Mouse (Mus musculus) adrenal gland, postnatal 14 days (tissue): Measurements from ENCODE around the gene Gm9508. TPM values are rescaled to one million over a fixed set of nuclear protein-coding genes. Genes with fewer than 3 reads are reported as not detected.
A peak's percentile ranks its signal among the peaks of the same experiment; 100 is the strongest.
"Not testable (repeated sequence)": the region's sequence is repeated elsewhere in the genome, so short reads cannot be mapped to it uniquely, and the experiment has no call there.

Source experiments
- DNase-seq: peaks from one replicate; pipeline ENCODE4 v3.0.0; 2021; ENCODE audit warnings: mixed read lengths
- long read RNA-seq, 2 experiments: library from polyadenylated mRNA; stranded (forward); transcript quantifications; one replicate each; pipeline ENCODE4 v2.0.0; 2021
- total RNA-seq: library from RNA; stranded (reverse); gene quantifications from 2 replicates; pipeline ENCODE4 v1.2.3, GENCODE M21; 2021

Gene Gm9508
- total RNA-seq = not detected in 2 replicates
- long read RNA-seq, experiment 1 = 0 reads
- long read RNA-seq, experiment 2 = 0 reads

DNA sequence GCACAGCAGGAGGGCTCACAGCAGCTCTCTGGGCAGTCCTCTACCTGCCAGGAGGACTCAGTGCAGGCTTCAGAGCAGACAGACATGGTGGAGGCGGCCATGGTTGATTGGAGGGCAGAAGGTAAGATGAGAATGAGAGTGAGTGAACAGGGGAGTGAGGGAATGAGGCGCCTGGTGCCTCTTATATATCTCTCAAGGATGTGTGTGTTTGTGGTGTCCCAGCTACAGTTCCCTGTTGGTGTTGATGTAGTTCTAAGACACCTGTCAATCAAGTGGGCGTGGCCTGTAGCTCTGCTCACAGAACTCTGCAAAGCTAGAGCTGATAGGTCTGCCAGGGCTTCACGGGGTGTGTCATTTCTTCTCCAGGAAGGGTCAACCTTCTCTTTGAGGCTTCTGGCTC lies at the start of gene Gm9508:
Gene Gm9508 (minus strand): TSS at position 101 of the 400 bp plus-strand sequence.
- DNase-seq = no peak

DNA sequence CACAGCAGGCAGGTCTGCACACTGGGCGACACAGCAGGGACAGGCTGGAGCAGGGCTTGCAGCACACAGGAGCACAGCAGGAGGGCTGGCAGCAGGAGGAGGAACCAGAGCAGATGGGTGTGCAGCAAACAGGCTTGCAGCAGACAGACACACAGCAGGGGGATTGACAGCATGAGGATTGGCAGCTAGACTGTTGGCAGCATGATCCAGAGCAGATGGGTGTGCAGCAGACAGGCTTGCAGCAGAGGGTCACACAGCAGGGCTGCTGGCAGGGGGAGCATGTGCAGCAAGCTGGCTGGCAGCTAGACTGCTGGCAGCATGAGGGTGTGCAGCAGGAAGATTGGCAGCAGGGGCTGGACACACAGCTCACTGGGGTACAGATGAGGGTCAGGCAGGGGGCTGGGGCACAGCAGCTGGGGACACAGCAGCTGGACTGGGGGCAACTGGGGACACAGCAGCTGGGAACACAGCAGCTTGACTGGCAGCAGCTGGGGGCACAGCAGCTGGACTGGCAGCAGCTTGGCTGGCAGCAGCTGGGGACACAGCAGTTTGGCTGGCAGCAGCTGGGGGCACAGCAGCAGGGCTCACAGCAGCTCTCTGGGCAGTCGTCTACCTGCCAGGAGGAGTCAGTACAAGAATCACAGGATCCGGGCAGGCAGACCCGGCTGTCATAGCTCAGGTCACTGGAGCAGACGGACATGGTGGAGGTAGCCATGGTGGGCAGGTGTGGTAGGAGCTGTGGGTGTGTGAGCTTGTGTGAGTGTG lies 45.1 kb upstream of the Gm9508 start, which contains the start of gene Gm18596:
Gene Gm18596 (minus strand): TSS at position 715 of the 765 bp plus-strand sequence.
- DNase-seq = not testable (repeated sequence)

DNA sequence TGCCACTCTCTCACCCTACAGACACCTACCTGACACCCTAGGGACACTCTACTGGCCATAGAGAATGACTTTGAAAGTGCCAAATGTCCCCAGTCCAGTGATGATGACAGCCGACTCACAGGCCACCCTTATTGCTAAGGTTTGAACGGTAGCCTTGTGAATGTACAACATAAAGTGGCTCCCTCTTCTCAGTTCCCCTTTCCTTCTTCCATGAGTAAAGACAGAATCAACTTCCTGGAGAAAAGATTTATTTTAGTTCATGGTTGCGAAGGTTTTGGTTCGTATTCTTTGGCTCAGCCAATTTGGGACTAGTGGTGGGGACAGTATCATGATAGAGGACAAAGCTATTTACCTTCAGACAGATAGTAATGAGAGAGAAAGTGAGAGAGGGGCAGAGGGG lies 41.9 kb upstream of the Gm9508 start:
- no peak for DNase-seq

DNA sequence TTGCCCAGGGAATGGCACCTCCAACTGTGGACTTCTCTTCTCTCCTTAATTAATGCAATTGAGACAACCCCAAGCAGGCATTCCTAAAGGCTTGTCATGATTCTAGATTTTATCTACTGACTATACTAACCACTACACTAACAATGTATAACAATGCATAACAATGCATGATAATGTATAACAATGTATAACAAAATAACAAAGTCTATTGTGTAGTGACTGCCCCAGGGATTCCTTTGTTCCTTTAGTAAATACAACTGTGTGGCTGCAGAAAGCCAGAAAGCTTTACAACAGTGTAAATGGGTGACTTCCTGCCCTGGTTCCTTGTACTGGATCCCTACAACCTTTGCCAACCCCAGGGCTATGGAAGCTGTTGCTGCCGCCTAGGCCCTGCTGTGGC lies 38.9 kb upstream of the Gm9508 start:
- no peak for DNase-seq

DNA sequence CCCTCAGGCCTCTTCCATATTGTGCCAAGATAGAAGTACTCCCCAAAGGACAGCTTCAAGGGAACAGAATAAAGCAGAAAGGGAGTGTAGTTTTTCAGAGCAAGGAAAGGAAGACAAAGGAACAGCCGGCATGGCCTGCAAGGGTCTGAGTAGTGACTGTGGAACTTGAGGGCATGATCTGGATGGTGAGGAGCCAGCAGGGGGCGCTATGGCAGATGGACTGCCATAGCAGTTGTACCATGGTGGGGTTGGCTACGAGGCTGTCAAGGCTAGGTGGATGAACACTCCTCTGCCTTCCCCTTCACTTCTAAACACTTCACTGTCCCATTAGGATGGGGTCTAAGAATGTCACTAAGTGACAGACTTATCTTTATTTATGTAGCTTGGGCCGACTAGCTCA lies 32.2 kb upstream of the Gm9508 start:
- peak; percentile 37 for DNase-seq

DNA sequence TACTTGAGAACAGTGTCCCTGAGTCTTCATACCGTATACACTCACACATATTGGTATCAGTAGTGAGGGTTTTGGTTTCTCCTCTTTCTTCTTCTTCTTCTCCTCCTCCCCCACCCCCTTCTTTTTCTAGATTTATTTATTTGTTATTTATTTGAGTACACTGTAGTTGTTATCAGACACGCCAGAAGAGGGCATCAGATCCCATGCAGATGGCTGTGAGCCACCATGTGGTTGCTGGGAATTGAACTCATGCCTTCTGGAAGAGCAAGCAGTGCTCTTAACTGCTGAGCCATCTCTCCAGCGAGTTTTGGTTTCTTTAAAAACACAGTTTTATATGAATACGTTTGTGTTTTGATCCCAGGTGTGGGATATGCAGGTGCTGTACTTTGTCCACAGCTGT lies 31.2 kb upstream of the Gm9508 start:
- DNase-seq = no peak

DNA sequence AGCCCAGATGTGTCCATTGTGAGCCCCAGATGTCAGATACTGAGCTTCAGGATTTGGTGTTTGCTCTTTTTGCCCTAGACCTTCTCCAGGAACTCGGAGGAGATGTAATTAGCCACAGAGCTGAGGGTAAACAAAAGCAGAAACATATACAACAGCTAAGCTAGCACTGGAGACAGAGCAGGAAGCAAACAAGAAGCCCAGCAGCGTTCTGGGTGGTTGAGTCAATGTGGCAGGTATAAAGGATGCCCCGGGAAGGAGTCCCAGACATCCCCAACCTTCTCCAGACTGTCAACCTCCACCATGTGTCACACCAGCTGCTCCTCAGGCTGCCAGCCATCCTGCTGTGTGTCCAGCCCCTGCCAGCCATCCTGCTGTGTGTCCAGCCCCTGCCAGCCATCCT lies 29.2 kb upstream of the Gm9508 start, which contains the start of gene Gm10100:
Gene Gm10100 (plus strand): TSS at position 301 of the 400 bp plus-strand sequence.
- DNase-seq = no peak

DNA sequence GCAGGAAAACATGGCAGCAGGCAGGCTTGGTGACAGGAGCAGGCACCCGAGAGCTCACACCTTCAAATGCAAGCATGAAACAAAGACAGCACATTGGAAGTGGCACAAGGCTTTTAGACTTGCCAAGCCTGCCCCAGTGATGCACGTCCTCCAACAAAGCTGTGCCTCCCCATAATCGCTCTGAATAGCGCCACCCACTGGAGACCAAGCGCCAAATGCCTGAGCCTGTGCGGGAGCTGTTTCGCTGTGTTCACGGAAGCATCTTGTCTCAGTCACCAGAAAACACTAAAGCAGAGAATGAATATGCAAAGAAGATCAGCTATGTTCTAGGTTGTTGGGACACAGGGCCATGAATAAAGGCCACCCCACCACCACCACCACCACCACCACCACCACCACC lies 27.8 kb upstream of the Gm9508 start:
- DNase-seq = peak; percentile 14

DNA sequence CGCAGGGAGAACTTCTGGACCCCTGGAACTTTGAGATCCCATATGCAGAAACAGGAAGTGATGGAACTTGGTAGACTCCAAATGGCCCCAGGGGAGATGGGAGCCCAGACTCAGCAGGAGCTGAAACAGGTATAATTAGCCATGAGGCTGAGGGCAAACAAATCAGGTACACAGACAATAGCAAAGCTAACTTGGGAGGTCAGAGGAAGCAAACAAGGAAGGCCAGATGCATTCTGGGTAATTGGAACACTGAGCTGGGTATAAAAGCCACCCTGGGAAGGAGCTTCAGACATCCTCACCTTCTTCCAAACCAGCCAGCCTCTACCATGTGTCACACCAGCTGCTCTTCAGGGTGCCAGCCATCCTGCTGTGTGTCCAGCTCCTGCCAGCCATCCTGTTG lies 23.3 kb upstream of the Gm9508 start, which contains the start of gene Krtap12-1:
Gene Krtap12-1 (plus strand): TSS at position 301 of the 400 bp plus-strand sequence.
- not testable (repeated sequence) for DNase-seq

DNA sequence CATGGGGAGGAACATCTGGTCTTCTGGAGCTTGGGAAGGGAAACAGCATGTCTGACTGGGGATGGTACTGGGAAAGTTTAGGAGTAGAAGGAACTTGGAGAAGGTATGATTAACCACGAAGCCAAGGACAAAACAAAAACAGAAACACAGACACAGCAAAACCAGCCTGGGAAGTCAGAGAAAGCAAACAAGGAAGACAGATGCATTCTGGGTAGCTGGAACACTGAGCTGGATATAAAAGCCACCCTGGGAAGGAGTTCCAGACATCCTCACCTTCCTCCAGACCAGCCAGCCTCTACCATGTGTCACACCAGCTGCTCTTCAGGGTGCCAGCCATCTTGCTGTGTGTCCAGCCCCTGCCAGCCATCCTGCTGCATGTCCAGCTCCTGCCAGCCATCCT lies 18.5 kb upstream of the Gm9508 start, which contains the start of gene Gm10142:
Gene Gm10142 (plus strand): TSS at position 301 of the 400 bp plus-strand sequence.
- no peak for DNase-seq

DNA sequence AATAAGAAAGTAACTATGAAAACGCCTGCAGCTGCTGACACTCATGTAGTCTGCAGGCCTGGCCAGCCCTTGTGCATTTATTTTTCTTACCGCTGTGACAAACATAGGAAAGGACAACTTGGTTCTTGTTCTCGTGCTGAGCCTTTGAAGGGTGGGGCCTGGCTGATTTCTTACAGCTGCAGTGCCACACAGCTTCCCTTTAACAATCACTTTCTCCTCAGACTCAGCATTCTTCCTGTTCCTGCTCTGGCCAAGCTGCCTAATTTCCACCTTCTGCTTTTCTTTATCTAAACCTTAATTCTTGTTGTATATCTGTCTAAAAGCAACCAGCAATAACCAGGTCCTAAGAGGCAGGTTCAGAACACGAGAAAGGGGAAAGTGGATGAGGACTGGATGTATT lies 16.7 kb upstream of the Gm9508 start:
- no peak for DNase-seq

DNA sequence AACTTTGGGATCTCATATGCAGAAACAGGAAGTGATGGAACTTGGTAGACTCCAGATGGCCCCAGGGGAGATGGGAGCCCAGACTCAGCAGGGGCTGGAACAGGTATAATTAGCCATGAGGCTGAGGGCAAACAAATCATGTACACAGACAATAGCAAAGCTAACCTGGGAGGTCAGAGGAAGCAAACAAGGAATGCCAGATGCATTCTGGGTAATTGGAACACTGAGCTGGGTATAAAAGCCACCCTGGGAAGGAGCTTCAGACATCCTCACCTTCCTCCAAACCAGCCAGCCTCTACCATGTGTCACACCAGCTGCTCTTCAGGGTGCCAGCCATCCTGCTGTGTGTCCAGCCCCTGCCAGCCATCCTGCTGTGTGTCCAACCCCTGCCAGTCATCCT lies 14.1 kb upstream of the Gm9508 start, which contains the start of gene Gm10024:
Gene Gm10024 (plus strand): TSS at position 301 of the 400 bp plus-strand sequence.
- not testable (repeated sequence) for DNase-seq

DNA sequence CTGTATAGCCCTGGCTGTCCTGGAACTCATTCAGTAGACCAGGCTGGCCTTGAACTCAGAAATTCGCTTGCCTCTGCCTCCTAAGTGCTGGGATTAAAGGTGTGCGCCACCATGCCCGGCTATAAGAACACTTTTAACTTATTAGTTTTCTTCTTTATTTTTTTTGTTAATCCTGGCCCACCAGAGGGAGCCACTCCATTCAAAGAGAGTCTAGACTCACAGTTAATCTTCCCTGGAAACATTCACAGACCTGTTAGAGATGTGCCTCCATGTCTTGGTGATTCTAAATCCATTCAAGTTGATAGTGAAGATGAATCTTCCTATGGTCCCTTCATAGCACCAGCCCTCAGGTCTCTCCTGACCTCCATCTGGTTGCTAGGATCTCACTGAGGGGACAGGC lies 12.8 kb upstream of the Gm9508 start:
- DNase-seq = no peak

DNA sequence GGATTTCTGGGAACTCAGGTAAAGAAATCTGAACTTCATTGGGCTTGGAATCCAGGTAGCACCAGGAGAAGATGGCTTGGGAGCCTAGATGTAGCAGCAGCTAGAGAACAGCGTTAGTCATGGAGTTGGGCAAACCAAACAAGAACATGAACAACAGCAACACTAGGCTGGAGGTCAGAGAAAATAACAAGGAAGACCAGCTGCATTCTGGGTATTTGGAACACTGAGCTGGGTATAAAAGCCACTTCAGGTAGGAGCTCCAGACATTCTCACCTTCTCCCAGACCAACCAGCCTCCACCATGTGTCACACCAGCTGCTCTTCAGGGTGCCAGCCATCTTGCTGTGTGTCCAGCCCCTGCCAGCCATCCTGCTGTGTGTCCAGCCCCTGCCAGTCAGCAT lies 9.3 kb upstream of the Gm9508 start, which contains the start of gene Gm10272:
Gene Gm10272 (plus strand): TSS at position 301 of the 400 bp plus-strand sequence.
- DNase-seq = no peak

DNA sequence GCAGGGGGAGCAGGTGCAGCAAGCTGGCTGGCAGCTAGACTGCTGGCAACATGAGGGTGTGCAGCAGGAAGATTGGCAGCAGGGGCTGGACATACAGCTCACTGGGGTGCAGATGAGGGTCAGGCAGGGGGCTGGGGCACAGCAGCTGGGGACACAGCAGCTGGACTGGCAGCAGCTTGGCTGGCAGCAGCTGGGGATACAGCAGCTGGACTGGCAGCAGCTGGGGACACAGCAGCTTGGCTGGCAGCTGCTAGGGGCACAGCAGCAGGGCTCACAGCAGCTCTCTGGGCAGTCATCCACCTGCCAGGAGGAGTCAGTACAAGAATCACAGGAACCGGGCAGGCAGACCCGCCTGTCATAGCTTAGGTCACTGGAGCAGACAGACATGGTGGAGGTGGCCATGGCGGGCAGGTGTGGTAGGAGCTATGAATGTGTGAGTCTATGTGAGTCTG lies 6.7 kb downstream of the Gm9508 start, which contains the start of gene Gm19402:
Gene Gm19402 (minus strand): TSS at position 402 of the 452 bp plus-strand sequence.
- DNase-seq = not testable (repeated sequence)

DNA sequence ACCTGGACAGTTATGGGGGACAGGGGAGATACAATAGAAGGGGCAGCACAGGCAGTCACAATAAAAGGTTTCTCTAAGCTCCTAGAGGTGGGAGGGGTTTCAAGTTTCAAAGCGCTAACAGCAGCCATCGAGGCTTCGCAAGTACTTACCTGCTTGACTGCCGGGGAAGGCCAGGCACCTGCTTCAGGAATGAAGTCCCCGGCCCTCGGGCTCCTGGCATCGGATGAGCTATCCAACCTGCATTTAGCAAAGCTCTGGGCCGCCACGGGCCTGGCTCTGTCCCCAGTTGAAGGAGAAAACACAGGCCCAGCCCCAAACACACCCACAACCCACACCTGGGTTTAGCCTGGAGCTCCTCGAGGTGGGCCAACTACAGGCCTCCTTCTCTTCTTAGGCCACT lies 10.0 kb downstream of the Gm9508 start:
- no peak for DNase-seq

DNA sequence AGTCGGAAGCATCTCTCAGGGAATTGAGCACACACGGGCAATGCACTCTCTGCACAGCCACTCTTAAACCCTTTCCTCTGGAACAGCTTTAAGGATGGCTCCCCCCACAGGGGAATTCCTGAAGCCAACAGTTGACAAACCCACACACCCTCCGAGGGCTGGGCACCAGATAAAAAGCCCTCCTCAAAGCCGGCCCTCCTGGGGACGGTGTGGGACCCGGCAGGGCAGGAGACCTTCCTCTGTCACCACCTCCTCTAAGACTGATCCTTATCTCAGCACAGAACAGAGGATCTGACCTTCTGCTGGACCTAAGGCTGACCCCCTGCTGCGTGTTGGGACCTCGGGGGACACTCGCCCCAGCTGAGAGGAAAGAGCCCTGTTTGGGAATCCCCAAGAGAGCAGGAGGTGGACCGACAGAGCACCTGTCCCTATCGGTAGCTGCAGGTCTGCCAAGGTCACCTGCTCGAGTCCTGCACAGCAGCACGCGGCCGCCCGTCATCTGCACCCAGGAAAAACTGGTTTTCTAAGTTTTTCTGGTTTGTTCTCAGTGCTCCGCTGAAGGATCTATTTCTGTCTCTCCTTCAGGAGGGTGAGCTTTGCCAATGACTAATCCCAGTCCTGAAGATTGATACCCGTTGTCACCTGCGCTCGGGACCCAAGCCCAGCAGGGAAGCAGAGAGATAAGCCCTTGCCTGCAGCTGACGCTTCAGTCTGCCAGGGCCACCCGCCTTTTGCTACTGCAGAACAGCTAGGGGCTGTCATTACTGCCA lies 11.0 kb downstream of the Gm9508 start, which contains the start of gene Tspear:
Gene Tspear (plus strand): TSS at position 675 of the 770 bp plus-strand sequence.
- no peak for DNase-seq

DNA sequence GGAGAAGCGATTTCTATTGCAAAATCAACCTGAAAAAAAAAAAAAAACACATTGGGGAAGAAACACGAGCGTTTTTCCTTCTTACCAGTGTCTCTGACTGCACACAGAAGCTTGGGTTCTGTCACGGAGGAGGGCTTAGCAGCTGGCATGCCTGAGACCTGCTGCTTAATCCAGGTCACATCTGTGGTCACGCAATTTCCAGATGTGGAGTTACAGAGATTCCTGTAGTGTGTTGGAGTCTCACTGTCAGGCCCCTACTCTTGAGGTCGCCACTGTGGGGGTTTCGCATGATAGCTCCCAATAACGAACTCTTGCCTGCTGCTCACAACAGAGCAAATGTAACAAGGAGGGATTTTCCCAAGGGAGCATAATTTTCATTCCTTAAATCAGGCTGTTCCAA lies 12.9 kb downstream of the Gm9508 start:
- DNase-seq = no peak

DNA sequence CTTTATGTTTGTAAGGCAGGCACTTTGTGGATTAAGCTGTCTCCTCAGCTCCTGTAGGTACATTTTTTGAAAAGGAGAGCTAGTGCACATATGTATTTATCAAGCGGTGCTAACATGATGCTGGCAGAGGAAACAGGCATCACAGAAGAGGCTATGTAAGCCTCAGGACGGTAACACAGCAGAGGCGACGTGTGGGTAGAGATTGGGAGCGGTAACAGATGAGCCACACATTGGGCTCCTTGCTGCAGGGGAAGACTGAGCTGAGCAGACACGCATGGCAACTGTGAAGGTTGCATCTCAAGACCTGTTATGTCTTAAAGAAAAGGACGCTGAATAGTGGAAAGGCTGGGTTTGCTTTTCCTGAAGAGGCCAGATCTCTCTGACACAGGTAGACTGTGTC lies 14.0 kb downstream of the Gm9508 start:
- DNase-seq = no peak

DNA sequence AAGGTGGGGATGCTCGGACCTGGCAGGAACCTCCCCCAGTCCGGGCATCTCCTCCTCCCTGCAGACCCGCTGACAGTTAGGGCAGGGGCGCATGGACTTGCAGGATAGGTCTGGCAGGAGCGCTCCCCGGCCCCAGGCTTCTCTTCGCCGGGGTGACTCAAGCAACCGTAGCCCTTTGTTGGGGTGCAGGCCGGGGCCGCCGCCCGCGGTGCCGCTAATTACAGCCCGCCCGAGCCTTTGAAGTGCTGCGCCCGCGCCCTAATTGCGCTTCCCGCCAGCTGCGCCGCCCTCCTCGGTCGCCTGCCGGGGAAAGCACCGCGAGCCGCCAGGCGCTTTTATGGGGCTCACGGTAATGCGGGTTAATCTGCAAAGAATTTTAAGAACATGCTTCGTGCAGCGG lies 19.5 kb downstream of the Gm9508 start:
- no peak for DNase-seq

DNA sequence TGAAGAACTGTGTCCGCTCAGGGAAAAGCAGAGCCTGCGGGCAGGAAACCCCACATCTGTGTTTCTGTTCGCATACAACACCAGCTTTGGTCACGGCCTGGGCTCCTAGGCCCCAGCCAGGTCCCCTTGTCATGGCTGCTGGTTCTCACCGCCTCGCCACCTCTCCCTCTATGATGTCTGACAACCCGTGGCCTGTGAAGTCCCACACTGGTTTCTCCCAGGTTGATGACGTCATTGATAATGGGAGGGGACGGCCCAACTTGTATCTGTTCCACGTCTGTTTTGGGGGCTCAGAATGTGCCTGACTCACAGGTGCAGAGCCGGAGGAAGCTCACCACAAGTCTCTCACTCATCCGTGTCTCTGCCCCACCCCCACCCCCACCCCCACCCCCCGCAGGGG lies 23.3 kb downstream of the Gm9508 start:
- no peak for DNase-seq

DNA sequence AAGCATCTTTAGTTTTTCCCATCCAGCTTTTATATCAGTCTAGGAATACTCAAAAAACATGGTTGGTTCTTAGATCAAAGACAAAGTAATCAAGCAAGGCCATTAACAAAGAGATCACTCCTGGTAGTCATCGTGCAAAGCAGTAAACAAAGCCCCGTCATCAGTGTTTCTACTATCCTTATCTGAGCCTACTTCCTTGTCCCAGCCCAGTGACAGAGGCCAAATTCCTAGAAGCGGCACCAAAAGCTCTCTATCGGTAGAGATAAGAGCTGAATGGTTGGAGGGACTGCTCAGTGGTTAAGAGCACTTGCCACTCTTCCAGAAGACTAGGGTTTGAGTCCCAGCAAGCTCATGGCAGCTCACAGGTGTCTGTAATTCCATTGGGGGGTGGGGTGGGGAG lies 25.5 kb downstream of the Gm9508 start:
- DNase-seq = no peak

DNA sequence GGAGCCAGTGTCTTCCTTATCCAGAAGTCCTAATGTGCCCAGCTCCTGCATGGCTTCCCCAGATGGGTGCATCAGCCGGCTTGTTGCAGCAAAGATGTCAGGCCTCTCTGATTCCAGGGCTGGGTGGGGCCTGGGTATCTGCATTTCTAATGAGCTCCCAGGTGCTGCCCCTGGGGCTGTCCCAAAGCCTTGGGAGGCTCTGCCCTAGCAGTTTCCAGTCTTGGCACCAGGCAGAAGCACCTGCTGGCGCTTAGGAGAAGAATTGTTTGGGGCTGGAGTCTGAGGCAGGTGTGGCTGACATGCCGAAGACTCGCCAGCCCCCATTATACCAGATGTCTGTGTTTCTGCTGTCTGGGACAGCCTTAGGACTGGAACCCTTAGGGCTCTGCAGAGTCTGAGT lies 26.3 kb downstream of the Gm9508 start:
- DNase-seq = no peak
